Mouse (Mus musculus): ENCODE measurements at regions not wholly inside any gene's neighbourhood (a gene's known extent, or its start where the extent isn't known, plus 50 kb on each side); places are given as distances from the start of the nearest gene placed in this dataset.

DNA sequence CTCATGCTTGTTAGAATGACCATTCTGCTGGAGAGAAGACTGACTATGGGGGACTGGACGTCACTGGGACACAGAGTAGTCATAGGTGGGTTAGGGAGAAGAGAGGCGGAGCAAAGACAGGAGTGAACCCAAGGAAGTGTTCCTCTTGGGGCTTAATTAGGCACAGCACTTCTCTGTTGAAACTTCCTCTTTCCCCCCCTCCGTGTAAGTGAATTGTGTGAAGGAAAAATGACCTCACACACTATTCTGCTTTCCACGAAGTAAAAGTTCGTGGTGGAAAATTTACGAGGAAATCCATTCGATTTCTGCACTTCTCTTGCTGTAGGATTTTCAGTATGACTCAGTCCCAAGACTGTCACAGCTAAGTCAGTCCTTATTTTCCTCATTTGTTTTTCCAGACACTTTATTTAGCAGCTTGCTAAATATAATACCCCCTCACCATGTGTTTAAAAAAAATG is 49.9 kb upstream of the Ado start:
- Histone ChIP-seq H3K4me1 (ENCODE audit: control insufficient read depth, insufficient read depth, low read length) (no peaks in the 10 kb centered on the region), H3K9ac (replicated peaks; ENCODE audit: low read length) (no peak overlapping the region), H3K4me2 (ENCODE audit: low read depth, low read length) (no peak overlapping the region), H3K27ac (replicated peaks; ENCODE audit: low read depth, low read length) (no peak overlapping the region), H3K27me3 (ENCODE audit: control insufficient read depth, insufficient read depth, low read length) (no peaks in the 10 kb centered on the region), H3K9me3 (replicated peaks; ENCODE audit: control insufficient read depth, low read length) (no peaks in the 10 kb centered on the region), H3K36me3 (replicated peaks; ENCODE audit: control insufficient read depth, insufficient read depth, low read depth, low read length) (no peaks in the 10 kb centered on the region), H3K4me3 (ENCODE audit: low read depth, low read length) (no peak overlapping the region)
- 76% methylated on average over 7 of the region's 7 CpGs for WGBS
- DNase-seq (ENCODE audit: low spot score) (no peak), ATAC-seq (replicated peaks; ENCODE audit: insufficient number of reproducible peaks, low FRiP score, low TSS enrichment, low read depth) (no peak)

All from embryonic facial prominence, embryonic 11.5 days (tissue).